Mouse (Mus musculus) embryonic fibroblast, embryonic 13.5 days (primary cell): ENCODE results near the gene Arl6ip5.

Experiments
- CTCF ChIP-seq: IDR thresholded peaks from 2 replicates; pipeline ENCODE4 v1.5.1; 2011; ENCODE audit warnings: mild to moderate bottlenecking, control low read depth, low read length, moderate library complexity, borderline replicate concordance; ENCODE audit not compliant: insufficient read depth
- POLR2A ChIP-seq: IDR thresholded peaks from 2 replicates; pipeline ENCODE4 v1.6.1; 2011; ENCODE audit warnings: low read depth, mild to moderate bottlenecking, control low read depth, low read length, moderate library complexity

DNA sequence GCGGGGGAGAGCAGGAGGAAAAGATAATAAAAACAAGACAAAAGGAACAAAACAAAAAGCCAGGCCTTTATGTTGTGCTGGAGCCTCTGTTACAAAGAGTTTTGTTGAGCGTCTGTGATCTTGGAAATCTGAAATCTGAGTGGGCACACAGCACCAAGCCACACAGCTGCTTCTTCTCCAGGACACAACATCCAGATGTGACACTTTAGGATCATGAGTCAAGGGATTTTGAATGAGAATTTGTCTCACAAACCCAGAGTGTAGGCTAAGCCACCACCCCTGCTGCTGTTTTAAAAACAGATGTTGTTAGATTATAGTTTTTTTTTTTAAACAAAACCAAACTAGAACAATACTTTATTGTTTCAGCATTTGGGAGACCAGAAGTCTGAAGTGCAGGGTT, 61.9 kb downstream of the Arl6ip5 start:
- no peak for TF ChIP-seq CTCF
- TF ChIP-seq POLR2A = no peak
